Mouse (Mus musculus) C2C12 (cell line): Measurements from ENCODE around the gene Ccdc171. TPM values are rescaled to one million over a fixed set of nuclear protein-coding genes. Genes with fewer than 3 reads are reported as not detected.
"Not testable (repeated sequence)": the region's sequence is repeated elsewhere in the genome, so short reads cannot be mapped to it uniquely, and the experiment has no call there.

Experiments used
- H3K27me3 ChIP-seq: one replicate; pipeline ENCODE4 v1.6.1; 2011; ENCODE audit not compliant: control insufficient read depth, insufficient read depth, insufficient read length
- H3K36me3 ChIP-seq: one replicate; pipeline ENCODE4 v1.6.1; 2011; ENCODE audit not compliant: control insufficient read depth, insufficient read depth
- H3K4me3 ChIP-seq: one replicate; pipeline ENCODE4 v1.5.1; 2011; ENCODE audit warnings: mild to moderate bottlenecking, control low read depth; ENCODE audit not compliant: poor library complexity, insufficient read depth, severe bottlenecking
- H3K79me2 ChIP-seq: one replicate; pipeline ENCODE4 v1.6.1; 2011; ENCODE audit not compliant: control insufficient read depth, insufficient read depth
- H3K79me3 ChIP-seq: one replicate; pipeline ENCODE4 v1.6.1; 2011; ENCODE audit warnings: low read depth, control low read depth
- H3ac ChIP-seq: one replicate; pipeline ENCODE3; 2011; ENCODE audit warnings: low read depth; ENCODE audit not compliant: control insufficient read depth, insufficient read length
- CEBPB ChIP-seq: IDR thresholded peaks from one replicate; pipeline ENCODE4 v1.6.1; 2011; ENCODE audit warnings: low read depth, mild to moderate bottlenecking, control low read depth, moderate library complexity
- CTCF ChIP-seq: IDR thresholded peaks from one replicate; pipeline ENCODE4 v1.5.1; 2011; ENCODE audit not compliant: control insufficient read depth, insufficient read depth, insufficient read length
- FOSL1 ChIP-seq: IDR thresholded peaks from one replicate; pipeline ENCODE4 v1.8.0; 2011; ENCODE audit warnings: mild to moderate bottlenecking, low read length; ENCODE audit not compliant: poor library complexity, insufficient read depth, severe bottlenecking
- MAX ChIP-seq: IDR thresholded peaks from one replicate; pipeline ENCODE4 v1.6.1; 2011; ENCODE audit warnings: mild to moderate bottlenecking, control low read depth
- MYOD1 ChIP-seq: IDR thresholded peaks from one replicate; pipeline ENCODE4 v1.6.1; 2011; ENCODE audit warnings: low read depth; ENCODE audit not compliant: control insufficient read depth, insufficient read length
- MYOG ChIP-seq: IDR thresholded peaks from one replicate; pipeline ENCODE4 v1.6.1; 2011; ENCODE audit not compliant: control insufficient read depth, insufficient read length; ENCODE audit errors: extremely low read depth
- USF1 ChIP-seq: IDR thresholded peaks from one replicate; pipeline ENCODE4 v1.6.1; 2011; ENCODE audit warnings: low read depth, mild to moderate bottlenecking, control low read depth, moderate library complexity
- polyA plus RNA-seq: library from polyadenylated mRNA; unstranded; fragments of >200 nt; fragmentation: generic; extraction: Trizol; gene quantifications from one replicate; pipeline ENCODE4 v1.2.1, GENCODE M21; 2012; ENCODE audit warnings: missing spikeins

Ccdc171 gene
- polyA plus RNA-seq, 1 experiment = 0.37 TPM

DNA sequence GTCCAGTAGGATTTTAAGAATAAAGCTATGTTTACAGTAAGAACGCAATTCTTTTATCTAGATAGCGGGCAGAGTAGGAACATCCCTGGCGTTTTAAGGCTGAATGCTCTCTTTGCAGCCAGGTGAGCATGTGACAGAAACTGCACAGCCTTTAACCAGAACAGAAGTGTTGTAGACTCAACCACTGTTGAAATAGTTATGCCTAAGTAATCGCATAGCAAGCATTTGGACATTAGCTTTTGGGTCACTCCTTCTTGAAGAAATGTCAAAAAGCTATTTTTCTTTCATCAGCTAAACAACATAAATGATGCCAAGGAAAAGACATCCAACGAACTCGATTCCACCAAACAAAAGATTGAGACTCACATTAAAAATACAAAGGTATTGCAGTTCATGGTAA is 131.7 kb downstream of the Ccdc171 start:
- Histone ChIP-seq H3ac (no peak overlapping the region), H3K36me3 (no peaks in the 10 kb centered on the region), H3K79me3 (no peaks in the 10 kb centered on the region), H3K79me2 (no peaks in the 10 kb centered on the region), H3K4me3 (no peak overlapping the region), H3K27me3 (no peaks in the 10 kb centered on the region)
- no peak for TF ChIP-seq FOSL1
- TF ChIP-seq USF1 = no peak
- no peak for TF ChIP-seq CEBPB
- no peak for TF ChIP-seq MAX
- no peak for TF ChIP-seq MYOD1
- TF ChIP-seq MYOG = no peak
- TF ChIP-seq CTCF = no peak

DNA sequence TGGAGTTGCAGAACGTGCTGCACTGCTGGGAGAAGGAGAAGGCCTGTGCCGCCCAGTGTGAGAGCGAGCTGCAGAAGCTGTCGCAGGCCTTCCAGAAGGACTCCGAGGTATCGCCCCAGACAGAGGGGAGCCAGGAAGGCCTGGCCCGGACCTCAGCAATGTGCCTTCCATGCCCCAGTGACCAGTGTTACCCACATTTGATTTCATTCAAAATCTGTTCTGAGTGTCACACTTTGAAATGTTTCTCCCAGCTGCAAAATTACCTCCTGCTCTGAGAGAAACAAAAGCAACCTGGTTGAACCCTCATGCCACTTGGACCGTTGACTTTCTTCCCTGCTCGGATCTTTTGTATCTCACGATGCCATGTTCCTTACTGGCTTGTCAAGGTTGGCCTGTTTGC is 133.1 kb downstream of the Ccdc171 start:
- TF ChIP-seq CTCF = no peak
- TF ChIP-seq MYOD1 = no peak
- TF ChIP-seq USF1 = no peak
- TF ChIP-seq MYOG = no peak
- TF ChIP-seq MAX = no peak
- no peak for TF ChIP-seq FOSL1
- H3ac ChIP-seq = no peak overlapping the region

DNA sequence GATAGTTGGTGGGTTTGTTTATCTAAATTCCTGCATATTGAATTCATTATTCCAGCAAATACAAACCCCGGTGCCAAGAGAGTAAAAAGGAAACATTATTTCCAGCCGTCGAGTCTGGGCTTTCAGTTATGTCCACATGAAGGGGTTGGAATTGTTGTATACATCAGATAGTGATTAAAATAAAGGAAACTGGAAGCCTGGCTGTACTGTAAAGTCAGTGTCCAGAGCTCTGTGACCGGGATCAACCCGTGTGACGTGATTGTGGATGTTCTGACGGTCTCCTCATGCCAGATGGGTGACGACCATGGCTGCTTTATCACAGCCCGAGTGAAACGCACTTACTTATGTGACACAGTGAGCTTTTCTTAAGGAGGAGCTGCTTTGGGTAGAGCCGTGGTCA is 134.1 kb downstream of the Ccdc171 start:
- H3K36me3 ChIP-seq = no peaks in the 10 kb centered on the region
- no peaks in the 10 kb centered on the region for H3K79me2 ChIP-seq
- H3K4me3 ChIP-seq = no peak overlapping the region
- H3ac ChIP-seq = no peak overlapping the region
- no peaks in the 10 kb centered on the region for H3K27me3 ChIP-seq
- TF ChIP-seq MYOG (no peak), CTCF (no peak), USF1 (no peak), MYOD1 (no peak), MAX (no peak), CEBPB (no peak), FOSL1 (no peak)
- H3K79me3 ChIP-seq = no peaks in the 10 kb centered on the region

More for the DNA sequence above, 133.1 kb downstream of the Ccdc171 start:
- Histone ChIP-seq H3K27me3 (no peaks in the 10 kb centered on the region), H3K36me3 (no peaks in the 10 kb centered on the region), H3K79me3 (no peaks in the 10 kb centered on the region), H3K4me3 (no peak overlapping the region), H3K79me2 (no peaks in the 10 kb centered on the region)

DNA sequence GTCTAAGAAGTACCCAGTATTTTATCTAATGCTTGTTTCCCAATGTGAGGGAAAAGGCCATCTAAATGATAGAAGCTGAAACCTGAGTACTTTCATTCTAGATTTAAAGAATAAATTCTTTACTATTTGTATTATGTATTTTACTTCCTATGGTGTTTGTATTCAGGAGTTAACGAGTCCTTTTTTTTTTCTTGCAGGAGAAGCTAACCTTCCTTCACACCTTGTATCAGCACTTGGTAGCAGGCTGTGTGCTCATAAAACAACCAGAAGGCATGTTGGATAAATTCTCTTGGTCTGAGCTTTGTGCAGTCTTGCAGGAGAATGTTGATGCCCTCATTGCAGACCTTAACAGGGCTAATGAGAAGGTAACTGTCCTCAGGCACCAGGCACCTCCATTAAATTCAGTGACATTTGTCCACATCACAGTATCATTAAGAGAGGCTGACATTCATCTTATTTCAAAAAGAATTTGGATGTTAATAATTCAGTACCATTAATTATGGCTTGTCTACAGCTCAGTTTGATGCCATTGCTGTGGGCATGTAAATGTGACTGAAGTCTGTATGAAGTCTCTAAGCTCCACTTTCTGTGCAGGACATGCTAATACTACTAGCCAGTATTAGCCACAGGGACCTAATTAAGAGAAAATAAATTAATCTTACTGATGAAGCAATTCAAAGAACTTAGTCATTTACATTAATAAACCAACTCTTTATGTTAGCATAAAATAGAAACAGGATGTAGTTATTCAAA is 136.3 kb downstream of the Ccdc171 start:
- Histone ChIP-seq H3K36me3 (no peaks in the 10 kb centered on the region), H3K27me3 (no peaks in the 10 kb centered on the region), H3ac (no peak overlapping the region), H3K79me3 (no peaks in the 10 kb centered on the region), H3K4me3 (no peak overlapping the region), H3K79me2 (no peaks in the 10 kb centered on the region)
- TF ChIP-seq CEBPB (no peak), MYOD1 (no peak), CTCF (no peak), FOSL1 (no peak), USF1 (no peak), MAX (no peak), MYOG (no peak)

DNA sequence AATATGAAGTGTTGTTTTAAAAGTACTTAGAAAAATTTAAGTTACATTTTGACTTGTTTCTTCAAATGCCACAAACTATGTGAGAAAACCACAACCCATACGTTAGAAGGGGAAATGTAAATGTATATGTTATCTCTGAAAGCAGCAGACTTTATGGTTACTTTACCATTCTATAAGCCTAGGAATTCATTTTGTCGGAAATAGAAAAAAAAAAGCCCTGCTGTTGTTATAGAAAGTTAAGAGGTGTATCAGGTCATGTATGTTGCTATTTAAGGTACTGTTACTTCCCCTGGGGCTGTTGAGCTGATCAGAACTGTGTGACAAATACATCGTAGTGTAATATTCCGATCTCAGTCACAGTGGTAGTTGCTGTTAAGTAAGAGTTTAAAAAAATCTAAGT is 137.0 kb downstream of the Ccdc171 start:
- TF ChIP-seq CTCF (no peak), FOSL1 (no peak), MYOG (no peak), CEBPB (no peak), MYOD1 (no peak), MAX (no peak), USF1 (no peak)
- Histone ChIP-seq H3ac (no peak overlapping the region), H3K79me3 (no peaks in the 10 kb centered on the region), H3K79me2 (no peaks in the 10 kb centered on the region), H3K36me3 (no peaks in the 10 kb centered on the region), H3K4me3 (no peak overlapping the region), H3K27me3 (no peaks in the 10 kb centered on the region)

- Histone ChIP-seq H3ac (no peak overlapping the region), H3K79me3 (no peaks in the 10 kb centered on the region), H3K79me2 (no peaks in the 10 kb centered on the region), H3K27me3 (no peaks in the 10 kb centered on the region), H3K36me3 (no peaks in the 10 kb centered on the region), H3K4me3 (no peak overlapping the region)
- TF ChIP-seq MYOD1 (no peak), CTCF (no peak), CEBPB (no peak), FOSL1 (no peak), USF1 (no peak), MYOG (no peak), MAX (no peak)
These were observed 144.2 kb downstream of the Ccdc171 start for GRCm38 (mm10) chr4:83669552-83669951.

DNA sequence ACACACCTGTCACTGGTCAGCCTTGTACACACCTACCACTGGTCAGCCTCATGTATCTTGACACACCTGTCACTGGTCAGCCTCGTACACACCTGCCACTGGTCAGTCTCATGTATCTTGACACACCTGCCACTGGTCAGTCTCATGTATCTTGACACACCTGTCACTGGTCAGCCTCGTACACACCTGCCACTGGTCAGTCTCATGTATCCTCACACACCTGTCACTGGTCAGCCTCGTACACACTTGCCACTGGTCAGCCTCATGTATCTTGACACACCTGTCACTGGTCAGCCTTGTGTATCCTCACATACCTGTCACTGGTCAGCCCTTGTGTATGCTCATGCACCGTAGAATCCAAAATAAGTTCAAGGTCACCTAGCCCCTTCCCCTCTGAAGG is 150.0 kb downstream of the Ccdc171 start:
- H3K79me2 ChIP-seq, H3K79me3 ChIP-seq, H3K36me3 ChIP-seq: not testable (repeated sequence)

More for the DNA sequence above, 150.0 kb downstream of the Ccdc171 start:
- not testable (repeated sequence) for H3K27me3 ChIP-seq, H3ac ChIP-seq, H3K4me3 ChIP-seq
